Mouse (Mus musculus) right cerebral cortex, postnatal 36 days (tissue): Measurements from ENCODE around the gene Mypop.

Experiments used
- DNase-seq, 2 experiments: peaks; one replicate each; pipeline ENCODE4 v3.0.0; 2022; ENCODE audit warnings: low spot score in 2 of 2, mixed read lengths in 1 of 2

Mypop gene

GRCm38 (mm10) chr7:18989995-18990394 is 1.1 kb upstream of the Mypop start:
- no peak for DNase-seq

GRCm38 (mm10) chr7:18991660-18992293 is 732 bp downstream of the Mypop start:
- no peak for DNase-seq

GRCm38 (mm10) chr7:18992294-18992675 is 1.2 kb downstream of the Mypop start:
- no peak for DNase-seq

GRCm38 (mm10) chr7:18993036-18993435 is 2.0 kb downstream of the Mypop start:
- no peak for DNase-seq

- no peak for DNase-seq
Measured at GRCm38 (mm10) chr7:18998835-18999234, 7.8 kb downstream of the Mypop start.

GRCm38 (mm10) chr7:19000421-19000820 is 9.4 kb downstream of the Mypop start:
- no peak for DNase-seq

- DNase-seq: no peak
Measured at GRCm38 (mm10) chr7:19001066-19001806, 10.2 kb downstream of the Mypop start.

GRCm38 (mm10) chr7:19001807-19002085 is 10.7 kb downstream of the Mypop start:
- DNase-seq: no peak

- DNase-seq: no peak
Measured at GRCm38 (mm10) chr7:19002115-19002514, 11.1 kb downstream of the Mypop start.

GRCm38 (mm10) chr7:19002848-19003498 is 11.9 kb downstream of the Mypop start:
- peak; percentile 68 to 84 for DNase-seq

- peak; percentile 89 to 92 for DNase-seq
Measured at GRCm38 (mm10) chr7:19003902-19004630, 13.0 kb downstream of the Mypop start, which contains the start of gene Irf2bp1. Gene Irf2bp1 (plus strand): TSS chr7:19004044.

GRCm38 (mm10) chr7:19004631-19005079 is 13.6 kb downstream of the Mypop start:
- no peak for DNase-seq

- no peak for DNase-seq
Measured at GRCm38 (mm10) chr7:19005417-19006121, 14.5 kb downstream of the Mypop start.

- peak; percentile 76 to 81 for DNase-seq
Measured at GRCm38 (mm10) chr7:19006476-19006875, 15.4 kb downstream of the Mypop start.

GRCm38 (mm10) chr7:19007026-19007977 is 16.3 kb downstream of the Mypop start:
- DNase-seq: no peak

GRCm38 (mm10) chr7:19010581-19010980 is 19.5 kb downstream of the Mypop start:
- DNase-seq: no peak

GRCm38 (mm10) chr7:19012025-19012621 is 21.1 kb downstream of the Mypop start:
- no peak for DNase-seq

- no peak for DNase-seq
Measured at GRCm38 (mm10) chr7:19012882-19013281, 21.8 kb downstream of the Mypop start.

- DNase-seq: no peak
Measured at GRCm38 (mm10) chr7:19014452-19014851, 23.4 kb downstream of the Mypop start.

- DNase-seq: no peak
Measured at GRCm38 (mm10) chr7:19016042-19016441, 25.0 kb downstream of the Mypop start.
